Mouse (Mus musculus): ENCODE measurements around the gene Nfe2l1. TPM values are rescaled to one million over a fixed set of nuclear protein-coding genes. Genes with fewer than 3 reads are reported as not detected.

The Nfe2l1 gene
- total and polyA plus RNA-seq, 2 experiments = 41.3 to 106 TPM

DNA sequence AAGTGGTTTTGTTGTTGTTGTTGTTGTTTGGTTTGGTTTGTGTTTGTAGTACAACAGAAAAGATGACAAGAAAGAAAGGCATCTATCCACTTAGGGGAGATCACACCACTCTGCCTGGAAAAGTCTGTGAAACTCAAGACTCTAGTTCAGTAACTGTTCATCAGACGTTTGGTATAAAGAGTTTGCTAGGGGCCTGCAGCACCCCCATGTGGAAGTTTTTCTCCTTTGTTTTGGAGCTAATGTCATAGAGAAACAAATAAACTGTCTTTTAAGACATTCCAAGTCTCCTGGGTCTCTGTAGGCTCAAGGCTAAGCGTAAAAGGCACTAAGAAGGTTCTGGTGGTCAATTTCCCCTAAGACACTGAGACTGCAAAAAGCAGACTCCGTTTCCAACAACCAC is 53.7 kb downstream of the Nfe2l1 start:
- peaks cover 7% of the 10 kb centered on the region; the same call in 1 of the 2 replicates for H3K4me1 ChIP-seq (ENCODE audit: control insufficient read depth, insufficient read depth, low read length)
- DNase-seq (ENCODE audit: extremely low read depth, low read depth, low spot score) = no peak
- peaks cover 6% of the 10 kb centered on the region; the same call in 1 of the 2 replicates for H3K36me3 ChIP-seq (ENCODE audit: control insufficient read depth, insufficient read depth, low read length)
- H3K27me3 ChIP-seq (ENCODE audit: control insufficient read depth, insufficient read depth, low read length) = no peaks in the 10 kb centered on the region
- no peak for TF ChIP-seq POLR2A (IDR thresholded peaks at IDR 0.05; ENCODE audit: extremely low read depth, insufficient read depth, low read length)
- TF ChIP-seq CTCF (IDR thresholded peaks at IDR 0.05; ENCODE audit: low read depth, low read length) = no peak
- H3K9ac ChIP-seq (ENCODE audit: low read depth, low read length) = no peak overlapping the region
- no peak overlapping the region for H3K27ac ChIP-seq (replicated peaks; ENCODE audit: insufficient read depth, low read depth, low read length)
- WGBS = 50% methylated on average over 3 of the region's 3 CpGs
- no peak overlapping the region for H3K4me3 ChIP-seq (ENCODE audit: insufficient read depth, low read depth, low read length)
- no peaks in the 10 kb centered on the region for H3K79me2 ChIP-seq (ENCODE audit: control insufficient read depth, insufficient read depth, low read length)

DNA sequence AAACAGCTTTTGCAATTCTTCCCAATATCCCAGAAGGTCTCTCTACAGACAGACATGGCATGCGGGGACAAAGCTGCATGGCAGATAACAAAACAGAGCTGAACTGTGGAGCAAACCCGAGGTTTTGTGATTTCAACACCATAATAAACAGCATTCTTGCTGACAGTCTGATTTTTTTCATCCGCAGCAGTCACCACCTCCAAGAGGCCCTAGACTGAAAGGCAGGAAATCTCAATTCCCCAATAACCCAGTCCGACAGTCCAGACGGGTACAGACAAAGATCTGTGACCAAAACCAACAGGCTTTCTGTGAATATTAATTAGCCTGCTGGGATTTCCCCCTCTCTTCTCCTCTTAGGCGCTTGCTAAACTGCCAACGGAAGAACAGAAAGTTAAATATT is 54.1 kb downstream of the Nfe2l1 start:
- no peak overlapping the region for H3K9ac ChIP-seq (ENCODE audit: low read depth, low read length)
- TF ChIP-seq CTCF (IDR thresholded peaks at IDR 0.05; ENCODE audit: low read depth, low read length) (no peak), POLR2A (IDR thresholded peaks at IDR 0.05; ENCODE audit: extremely low read depth, insufficient read depth, low read length) (no peak)
- no peaks in the 10 kb centered on the region for H3K79me2 ChIP-seq (ENCODE audit: control insufficient read depth, insufficient read depth, low read length)
- no peaks in the 10 kb centered on the region for H3K27me3 ChIP-seq (ENCODE audit: control insufficient read depth, insufficient read depth, low read length)
- H3K4me1 ChIP-seq (ENCODE audit: control insufficient read depth, insufficient read depth, low read length) = peaks cover 7% of the 10 kb centered on the region; the same call in 1 of the 2 replicates
- 60% methylated on average over 7 of the region's 7 CpGs for WGBS
- DNase-seq (ENCODE audit: extremely low read depth, low read depth, low spot score) = no peak
- H3K4me3 ChIP-seq (ENCODE audit: insufficient read depth, low read depth, low read length) = no peak overlapping the region
- H3K36me3 ChIP-seq (ENCODE audit: control insufficient read depth, insufficient read depth, low read length) = peaks cover 10% of the 10 kb centered on the region; the same call in 1 of the 2 replicates
- no peak overlapping the region for H3K27ac ChIP-seq (replicated peaks; ENCODE audit: insufficient read depth, low read depth, low read length)

- TF ChIP-seq CTCF (IDR thresholded peaks at IDR 0.05; ENCODE audit: low read depth, low read length) = no peak
- no peak for TF ChIP-seq POLR2A (IDR thresholded peaks at IDR 0.05; ENCODE audit: extremely low read depth, insufficient read depth, low read length)
- H3K27ac ChIP-seq (replicated peaks; ENCODE audit: insufficient read depth, low read depth, low read length) = no peak overlapping the region
- H3K36me3 ChIP-seq (ENCODE audit: control insufficient read depth, insufficient read depth, low read length) = peaks cover 14% of the 10 kb centered on the region; the same call in 1 of the 2 replicates
- H3K9ac ChIP-seq (ENCODE audit: low read depth, low read length) = no peak overlapping the region
- WGBS = 88% methylated on average over 8 of the region's 8 CpGs
- H3K79me2 ChIP-seq (ENCODE audit: control insufficient read depth, insufficient read depth, low read length) = no peaks in the 10 kb centered on the region
- H3K27me3 ChIP-seq (ENCODE audit: control insufficient read depth, insufficient read depth, low read length) = no peaks in the 10 kb centered on the region
- no peak overlapping the region for H3K4me3 ChIP-seq (ENCODE audit: insufficient read depth, low read depth, low read length)
- DNase-seq (ENCODE audit: extremely low read depth, low read depth, low spot score) = no peak
- peaks cover 7% of the 10 kb centered on the region; the same call in 1 of the 2 replicates for H3K4me1 ChIP-seq (ENCODE audit: control insufficient read depth, insufficient read depth, low read length)
Measured at GRCm38 (mm10) chr11:96775063-96775462, 54.7 kb downstream of the Nfe2l1 start.

DNA sequence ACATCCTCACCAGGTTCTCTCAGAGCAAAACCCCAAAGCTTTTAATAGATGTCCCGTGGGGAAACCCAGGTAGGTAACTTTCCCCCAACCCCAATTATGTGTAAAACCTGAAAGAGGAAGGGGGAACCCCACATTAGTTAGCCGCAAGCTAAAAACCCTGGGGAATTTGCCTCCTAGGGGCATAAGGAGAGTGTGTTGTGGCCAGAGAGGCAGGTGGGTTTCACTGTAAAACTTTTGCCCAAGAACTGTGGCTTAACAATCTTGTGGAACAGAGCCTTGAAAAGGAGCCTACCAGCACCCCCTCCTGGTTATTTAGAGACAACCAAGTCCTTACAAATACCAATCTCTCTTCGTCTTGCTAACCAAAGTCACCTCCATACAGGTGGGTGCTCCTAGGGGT is 55.2 kb downstream of the Nfe2l1 start:
- Histone ChIP-seq H3K27me3 (ENCODE audit: control insufficient read depth, insufficient read depth, low read length) (no peaks in the 10 kb centered on the region), H3K27ac (replicated peaks; ENCODE audit: insufficient read depth, low read depth, low read length) (no peak overlapping the region), H3K4me1 (ENCODE audit: control insufficient read depth, insufficient read depth, low read length) (peaks cover 7% of the 10 kb centered on the region; the same call in 1 of the 2 replicates), H3K4me3 (ENCODE audit: insufficient read depth, low read depth, low read length) (no peak overlapping the region), H3K36me3 (ENCODE audit: control insufficient read depth, insufficient read depth, low read length) (peaks cover 14% of the 10 kb centered on the region; the same call in 1 of the 2 replicates), H3K9ac (ENCODE audit: low read depth, low read length) (no peak overlapping the region), H3K79me2 (ENCODE audit: control insufficient read depth, insufficient read depth, low read length) (no peaks in the 10 kb centered on the region)
- DNase-seq (ENCODE audit: extremely low read depth, low read depth, low spot score) = no peak
- WGBS = 83% methylated on average over 3 of the region's 3 CpGs
- TF ChIP-seq CTCF (IDR thresholded peaks at IDR 0.05; ENCODE audit: low read depth, low read length) = no peak
- no peak for TF ChIP-seq POLR2A (IDR thresholded peaks at IDR 0.05; ENCODE audit: extremely low read depth, insufficient read depth, low read length)

- H3K27me3 ChIP-seq (ENCODE audit: control insufficient read depth, insufficient read depth, low read length) = no peaks in the 10 kb centered on the region
- peaks cover 21% of the 10 kb centered on the region; the same call in 1 of the 2 replicates for H3K36me3 ChIP-seq (ENCODE audit: control insufficient read depth, insufficient read depth, low read length)
- TF ChIP-seq POLR2A (IDR thresholded peaks at IDR 0.05; ENCODE audit: extremely low read depth, insufficient read depth, low read length) (no peak), CTCF (IDR thresholded peaks at IDR 0.05; ENCODE audit: low read depth, low read length) (no peak)
- H3K79me2 ChIP-seq (ENCODE audit: control insufficient read depth, insufficient read depth, low read length) = no peaks in the 10 kb centered on the region
- H3K4me1 ChIP-seq (ENCODE audit: control insufficient read depth, insufficient read depth, low read length) = peaks cover 7% of the 10 kb centered on the region; the same call in 1 of the 2 replicates
- 92% methylated on average over 9 of the region's 9 CpGs for WGBS
- H3K27ac ChIP-seq (replicated peaks; ENCODE audit: insufficient read depth, low read depth, low read length) = no peak overlapping the region
- H3K9ac ChIP-seq (ENCODE audit: low read depth, low read length) = no peak overlapping the region
- no peak overlapping the region for H3K4me3 ChIP-seq (ENCODE audit: insufficient read depth, low read depth, low read length)
- no peak for DNase-seq (ENCODE audit: extremely low read depth, low read depth, low spot score)
Measured at GRCm38 (mm10) chr11:96772413-96772812, 57.4 kb downstream of the Nfe2l1 start.

- Histone ChIP-seq H3K36me3 (ENCODE audit: control insufficient read depth, insufficient read depth, low read length) (peaks cover 21% of the 10 kb centered on the region; the same call in 1 of the 2 replicates), H3K4me3 (ENCODE audit: insufficient read depth, low read depth, low read length) (no peak overlapping the region), H3K79me2 (ENCODE audit: control insufficient read depth, insufficient read depth, low read length) (no peaks in the 10 kb centered on the region), H3K27me3 (ENCODE audit: control insufficient read depth, insufficient read depth, low read length) (no peaks in the 10 kb centered on the region), H3K27ac (replicated peaks; ENCODE audit: insufficient read depth, low read depth, low read length) (no peak overlapping the region), H3K9ac (ENCODE audit: low read depth, low read length) (no peak overlapping the region), H3K4me1 (ENCODE audit: control insufficient read depth, insufficient read depth, low read length) (0 out of 2 replicates have a peak, but pooled peaks cover 2% of the 10 kb centered on the region)
- no peak for DNase-seq (ENCODE audit: extremely low read depth, low read depth, low spot score)
- WGBS = 96% methylated on average over 9 of the region's 9 CpGs
- TF ChIP-seq CTCF (IDR thresholded peaks at IDR 0.05; ENCODE audit: low read depth, low read length) (no peak), POLR2A (IDR thresholded peaks at IDR 0.05; ENCODE audit: extremely low read depth, insufficient read depth, low read length) (no peak)
Measured at GRCm38 (mm10) chr11:96771274-96771975, 58.3 kb downstream of the Nfe2l1 start.

Data from liver, adult 2 months (tissue).